Mouse (Mus musculus) T-helper 2 cell (primary cell): ENCODE data around the gene Adrb1.

Experiments
- in situ Hi-C: fragments of 300-600 bp; cut with MboI, MseI; formaldehyde crosslinking; loops from one replicate; pipeline ENCODE4 v1.15.1; 2025; ENCODE audit warnings: high pct_unique_total_duplicates

The Adrb1 gene

GRCm38 (mm10) chr19:56721387-56722211 lies at the start of gene Adrb1:
Gene Adrb1, plus strand, starts transcription at chr19:56722199.
- in situ Hi-C loops: no loop called here

DNA sequence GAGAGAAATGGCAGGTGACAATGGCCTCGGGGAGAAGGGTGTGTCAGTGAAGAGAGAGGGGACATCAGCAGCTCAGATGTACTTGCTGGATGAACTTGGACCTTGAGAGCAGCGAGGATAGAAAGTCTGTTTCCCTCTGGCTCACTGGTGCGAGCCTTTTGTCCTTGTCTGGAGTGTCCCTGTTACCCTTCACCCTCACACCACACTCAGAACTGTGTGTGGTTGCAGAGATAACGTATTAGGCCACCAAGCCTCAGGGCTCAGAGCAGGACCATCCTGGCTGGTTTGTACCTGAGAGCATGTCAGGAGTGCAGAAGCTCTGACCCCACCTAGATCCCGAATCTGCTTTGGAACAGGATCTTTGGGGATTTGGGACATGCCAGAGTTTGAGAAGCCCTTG lies 46.3 kb upstream of the Adrb1 start:
- in situ Hi-C loops: no loop called here

GRCm38 (mm10) chr19:56676506-56676905 lies 45.5 kb upstream of the Adrb1 start:
- in situ Hi-C loops: no loop called here

DNA sequence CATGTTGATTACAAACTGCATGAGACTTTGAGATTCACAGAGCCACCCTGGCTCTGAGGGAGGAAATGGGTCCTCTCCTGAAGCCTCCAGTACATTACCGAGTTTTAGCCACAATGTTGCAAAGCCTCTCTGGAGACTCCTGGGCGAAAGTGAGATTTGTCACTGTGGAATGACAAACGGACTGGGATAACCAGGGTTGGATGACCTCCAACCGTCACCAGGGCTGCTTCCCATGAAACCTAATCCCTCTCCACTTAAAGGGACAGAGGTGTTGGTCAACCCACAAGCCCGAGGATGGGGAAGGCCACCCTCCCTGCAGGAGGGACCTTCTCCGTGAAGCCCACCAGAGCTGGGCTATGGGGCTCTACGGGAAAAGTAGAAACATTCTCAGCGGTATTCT lies 44.4 kb upstream of the Adrb1 start:
- in situ Hi-C loops: no loop called here

DNA sequence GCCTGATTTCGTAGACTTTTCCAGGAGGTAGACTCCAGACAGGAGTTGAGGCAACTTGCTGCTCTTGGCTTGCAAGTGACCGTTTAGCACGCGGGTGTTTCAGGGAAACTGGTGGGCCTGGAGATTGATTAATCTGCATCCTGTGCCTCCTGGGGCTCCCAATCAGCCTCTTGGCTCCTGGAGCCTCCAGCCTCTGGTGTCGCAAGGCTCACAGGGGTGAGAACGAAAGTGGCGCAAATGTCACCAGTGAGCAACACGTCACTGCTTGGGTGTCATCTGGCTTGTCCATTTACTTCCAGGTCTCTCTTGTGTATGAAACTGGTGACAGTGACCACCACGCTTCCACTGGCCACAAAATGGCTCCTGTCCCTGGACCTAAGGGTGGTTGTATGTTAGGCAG lies 43.5 kb upstream of the Adrb1 start:
- in situ Hi-C loops: no loop called here

- in situ Hi-C loops: no loop called here
Measured at GRCm38 (mm10) chr19:56679213-56679965, 42.6 kb upstream of the Adrb1 start.

GRCm38 (mm10) chr19:56679992-56680391 lies 42.0 kb upstream of the Adrb1 start:
- in situ Hi-C loops: no loop called here

GRCm38 (mm10) chr19:56682297-56682696 lies 39.7 kb upstream of the Adrb1 start:
- in situ Hi-C loops: no loop called here

- in situ Hi-C loops: no loop called here
Measured at GRCm38 (mm10) chr19:56682843-56683242, 39.2 kb upstream of the Adrb1 start.

DNA sequence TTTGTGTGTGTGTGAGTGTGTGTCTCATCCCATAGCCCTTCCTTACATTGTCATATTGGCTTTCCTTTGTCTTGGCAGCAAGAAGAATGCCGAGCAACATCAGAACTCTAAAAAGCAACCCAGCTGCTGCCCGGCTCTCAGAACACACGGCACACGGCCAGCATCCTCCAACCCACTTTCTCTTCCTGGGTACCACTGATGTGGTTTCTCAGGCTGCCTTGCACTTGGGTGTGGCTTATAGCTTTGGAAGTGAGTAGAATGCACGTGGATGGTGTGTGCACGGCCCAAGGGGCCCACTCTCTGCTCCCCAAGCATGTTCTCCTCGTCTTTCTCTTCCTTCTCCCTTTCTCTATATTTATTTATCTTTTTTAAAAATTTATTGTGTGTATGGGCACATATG lies 36.5 kb upstream of the Adrb1 start:
- in situ Hi-C loops: no loop called here

GRCm38 (mm10) chr19:56686218-56686617 lies 35.8 kb upstream of the Adrb1 start:
- in situ Hi-C loops: no loop called here

GRCm38 (mm10) chr19:56687026-56687635 lies 34.9 kb upstream of the Adrb1 start:
- in situ Hi-C loops: no loop called here

GRCm38 (mm10) chr19:56687676-56688075 lies 34.3 kb upstream of the Adrb1 start:
- in situ Hi-C loops: no loop called here

GRCm38 (mm10) chr19:56688661-56689335 lies 33.2 kb upstream of the Adrb1 start:
- in situ Hi-C loops: no loop called here

GRCm38 (mm10) chr19:56689493-56689892 lies 32.5 kb upstream of the Adrb1 start:
- in situ Hi-C loops: no loop called here

DNA sequence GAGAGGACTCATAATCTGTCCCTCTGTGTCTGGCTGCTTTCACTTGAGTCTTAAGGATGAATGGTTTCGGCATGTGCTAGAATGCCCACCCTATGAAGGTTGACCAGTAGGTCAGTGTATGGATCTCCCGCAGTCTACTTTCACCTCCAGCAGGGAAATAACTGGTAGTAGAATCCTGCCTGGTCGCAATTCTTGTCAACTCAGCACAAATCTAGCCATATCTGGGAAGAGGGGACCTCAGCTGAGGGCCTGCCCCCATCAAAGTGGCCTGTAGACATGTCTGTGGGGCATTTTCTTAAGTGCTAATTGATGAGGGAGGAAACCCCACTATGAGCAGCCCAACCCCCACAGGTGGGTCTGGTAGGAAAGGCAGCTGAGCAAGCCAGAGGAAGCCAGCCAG lies 30.9 kb upstream of the Adrb1 start:
- in situ Hi-C loops: no loop called here

DNA sequence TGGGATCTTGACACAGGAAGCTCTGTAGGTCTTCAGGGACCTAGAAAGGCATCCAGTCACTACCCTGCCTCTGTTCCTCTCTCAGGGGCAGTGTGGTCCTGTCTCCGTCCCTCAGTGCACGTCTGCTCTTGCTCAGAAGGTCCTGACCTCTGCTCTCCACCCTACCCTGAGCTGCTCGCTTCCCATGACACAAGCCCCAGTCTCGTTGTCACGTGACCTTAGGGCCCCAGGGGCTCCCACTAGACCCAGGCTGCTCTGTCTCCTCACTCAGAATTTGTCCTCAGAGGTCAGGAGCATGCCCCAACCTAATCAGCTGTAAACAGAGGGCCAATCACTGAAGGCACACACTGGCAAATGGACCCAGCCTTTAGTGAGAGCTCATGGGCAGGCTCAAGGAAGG lies 29.5 kb upstream of the Adrb1 start:
- in situ Hi-C loops: no loop called here

DNA sequence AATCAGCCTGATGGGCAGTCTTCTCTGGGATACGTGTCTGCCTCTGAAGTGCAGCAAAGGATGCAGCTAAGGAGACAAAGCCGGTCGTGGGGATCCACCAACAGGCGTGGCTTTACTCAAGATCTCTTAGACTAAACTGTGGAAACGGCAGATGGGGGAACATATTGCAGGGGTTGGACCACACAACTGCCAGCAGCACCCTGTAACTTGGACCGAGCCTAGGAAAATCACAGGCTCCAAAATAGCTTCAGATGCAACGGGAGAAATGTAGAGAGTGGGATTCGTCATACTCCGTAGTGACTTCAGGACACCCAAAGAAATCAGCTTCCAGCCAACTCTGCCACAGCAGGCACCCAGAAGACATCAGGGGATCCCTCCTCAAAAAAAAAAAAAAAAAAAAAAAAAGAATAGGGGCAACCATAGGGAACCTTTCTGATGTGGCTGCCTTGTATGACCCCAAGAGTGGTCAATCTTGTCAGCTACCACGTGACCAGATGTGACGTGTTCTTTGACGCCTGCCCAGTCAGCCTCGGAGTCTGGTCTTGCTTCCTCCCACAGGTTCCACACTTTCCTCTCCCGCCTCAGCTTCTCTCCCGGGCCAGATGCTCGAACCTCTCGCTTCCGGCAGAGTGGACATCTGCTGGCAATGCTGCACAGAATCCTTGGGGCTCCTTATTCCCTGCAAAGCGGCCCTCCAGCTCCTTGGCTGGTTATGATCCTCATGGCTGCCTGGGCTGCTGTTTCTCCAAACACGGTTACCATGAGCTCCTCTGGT lies 24.4 kb upstream of the Adrb1 start:
- in situ Hi-C loops: no loop called here

DNA sequence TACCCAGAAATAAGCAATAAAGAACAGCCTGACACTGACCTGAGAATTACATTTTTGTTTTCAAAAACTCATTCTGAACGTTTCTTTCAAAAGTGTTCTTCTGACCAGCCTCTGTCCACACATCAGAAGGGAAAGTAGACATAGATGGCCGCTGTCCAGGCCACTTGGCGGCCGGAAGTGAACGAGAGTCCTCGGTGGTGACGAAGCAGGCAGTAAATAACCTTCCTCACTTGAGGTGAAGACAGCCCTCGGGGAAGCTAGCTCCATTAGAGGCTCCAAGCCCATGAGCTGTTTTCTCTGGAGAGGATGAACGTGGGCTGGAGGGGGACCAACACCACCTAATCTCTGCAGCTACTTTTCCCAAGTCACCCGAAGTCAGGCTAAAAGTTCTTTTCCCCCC lies 21.2 kb upstream of the Adrb1 start:
- in situ Hi-C loops: no loop called here

DNA sequence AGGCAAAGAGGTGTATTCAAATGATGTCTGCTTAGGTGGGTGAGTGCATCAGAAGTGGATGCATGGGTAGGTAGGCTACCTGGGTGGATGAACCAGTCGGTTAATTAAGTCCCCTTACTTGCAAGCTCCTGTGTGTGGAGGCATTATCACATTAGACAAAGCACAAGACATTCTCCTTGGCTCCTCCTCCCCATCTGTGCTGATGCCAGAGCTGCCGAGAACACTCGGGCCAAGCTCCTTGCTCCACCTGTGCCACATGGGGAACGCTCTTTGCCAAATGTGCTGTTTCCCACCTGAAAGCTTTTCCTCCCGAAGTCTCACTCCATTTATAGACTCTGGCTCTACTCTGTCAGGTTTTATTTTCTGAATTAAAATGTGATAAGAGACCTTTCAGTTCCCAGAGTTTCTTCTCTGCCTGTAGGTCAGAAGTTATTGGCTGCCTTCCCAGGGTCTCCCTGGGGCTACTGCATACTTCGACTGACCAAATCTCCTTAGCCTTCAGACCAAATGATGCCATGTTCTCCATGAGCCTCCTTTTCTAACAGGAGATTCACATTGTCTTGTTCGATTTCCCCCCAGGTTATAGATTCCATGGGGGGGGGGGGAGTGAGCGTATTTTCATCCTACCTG lies 20.5 kb upstream of the Adrb1 start:
- in situ Hi-C loops: no loop called here

- in situ Hi-C loops: no loop called here
Measured at GRCm38 (mm10) chr19:56702039-56702438, 20.0 kb upstream of the Adrb1 start.
